Mouse (Mus musculus) CH12.LX (cell line): Measurements from ENCODE around the gene Zbed4. TPM values are rescaled to one million over a fixed set of nuclear protein-coding genes. Genes with fewer than 3 reads are reported as not detected.
"Not testable (repeated sequence)": the region's sequence is repeated elsewhere in the genome, so short reads cannot be mapped to it uniquely, and the experiment has no call there.

Experiments
- DNase-seq: peaks from one replicate; pipeline ENCODE4 v3.0.0-alpha.2; 2013; ENCODE audit errors: extremely low read depth
- H3K27ac ChIP-seq: 2 replicates; pipeline ENCODE4 v1.5.1; 2012; ENCODE audit warnings: low read depth, mild to moderate bottlenecking, control low read depth, moderate library complexity; ENCODE audit not compliant: insufficient read depth
- H3K27me3 ChIP-seq: replicated peaks from 2 replicates; pipeline ENCODE3; 2012; ENCODE audit warnings: inconsistent platforms
- H3K36me3 ChIP-seq, 2 experiments: replicated peaks in 1 of 2; 2 replicates each; pipeline versions ENCODE3 to v1.6.1; 2012; ENCODE audit warnings: inconsistent platforms in 1 of 2, low read length in 1 of 2, mild to moderate bottlenecking in 1 of 2, mixed read lengths in 1 of 2, moderate library complexity in 1 of 2; ENCODE audit not compliant: control insufficient read depth in 1 of 2, insufficient read depth in 1 of 2
- H3K4me1 ChIP-seq, 2 experiments: 2 replicates each; pipeline ENCODE4 v1.6.1; 2012; ENCODE audit warnings: inconsistent platforms in 1 of 2, moderate library complexity in 1 of 2; ENCODE audit not compliant: insufficient read depth in 2 of 2, control insufficient read depth in 1 of 2
- H3K4me2 ChIP-seq: 2 replicates; pipeline ENCODE4 v1.6.1; 2012; ENCODE audit warnings: low read depth, mild to moderate bottlenecking, control low read depth; ENCODE audit not compliant: poor library complexity, insufficient read depth, severe bottlenecking
- H3K4me3 ChIP-seq, 3 experiments: fragments of 150-350 bp in 1 of 3; sonication (generic) in 1 of 3; replicated peaks in 1 of 3; 2 replicates each; pipeline versions ENCODE3 to v1.5.1; 2011 to 2012; ENCODE audit warnings: low read depth in 2 of 3, low read length in 2 of 3, mild to moderate bottlenecking in 2 of 3, moderate library complexity in 2 of 3, control low read depth in 1 of 3, improper control_type of control experiment in 1 of 3, inconsistent platforms in 1 of 3, mixed read lengths in 1 of 3; ENCODE audit not compliant: poor library complexity in 1 of 3
- H3K79me2 ChIP-seq: replicated peaks from 2 replicates; pipeline ENCODE4 v1.6.1; 2012; ENCODE audit warnings: mild to moderate bottlenecking, moderate library complexity; ENCODE audit not compliant: control insufficient read depth, poor library complexity, insufficient read depth, severe bottlenecking; ENCODE audit errors: extremely low read depth
- H3K9ac ChIP-seq: 2 replicates; pipeline ENCODE4 v1.6.1; 2012; ENCODE audit warnings: low read depth, mild to moderate bottlenecking, control low read depth, moderate library complexity; ENCODE audit not compliant: insufficient read depth
- H3K9me3 ChIP-seq: replicated peaks from 2 replicates; pipeline ENCODE3; 2012; ENCODE audit warnings: low read length, inconsistent platforms, mixed read lengths
- BHLHE40 ChIP-seq: IDR thresholded peaks from 2 replicates; pipeline ENCODE4 v1.6.1; 2011; ENCODE audit warnings: mild to moderate bottlenecking, low read depth, low read length, improper control_type of control experiment
- CTCF ChIP-seq, 2 experiments: IDR thresholded peaks in 1 of 2; conservative IDR thresholded peaks in 1 of 2; 2 replicates each; pipeline ENCODE4 v1.5.1; 2011 to 2012; ENCODE audit warnings: low read depth in 2 of 2, low read length in 2 of 2, improper control_type of control experiment in 1 of 2, inconsistent platforms in 1 of 2, mild to moderate bottlenecking in 1 of 2, moderate library complexity in 1 of 2
- E2F4 ChIP-seq: IDR thresholded peaks from 2 replicates; pipeline ENCODE4 v1.6.1; 2011; ENCODE audit warnings: low read depth, low read length, improper control_type of control experiment; ENCODE audit not compliant: insufficient replicate concordance
- ETS1 ChIP-seq: conservative IDR thresholded peaks from 2 replicates; pipeline ENCODE4 v1.6.1; 2012; ENCODE audit warnings: low read depth, mild to moderate bottlenecking, inconsistent platforms, low read length, improper control_type of control experiment, moderate library complexity
- GABPA ChIP-seq: IDR thresholded peaks from 2 replicates; pipeline ENCODE4 v1.6.1; 2012; ENCODE audit warnings: low read depth, low read length, improper control_type of control experiment, inconsistent platforms; ENCODE audit not compliant: insufficient replicate concordance
- IRF4 ChIP-seq: IDR thresholded peaks from 2 replicates; pipeline ENCODE4 v1.6.1; 2014; ENCODE audit warnings: low read depth, mild to moderate bottlenecking, inconsistent platforms, low read length, improper control_type of control experiment
- JUN ChIP-seq: IDR thresholded peaks from 2 replicates; pipeline ENCODE4 v1.6.1; 2011; ENCODE audit warnings: low read depth, mild to moderate bottlenecking, low read length, improper control_type of control experiment, moderate library complexity; ENCODE audit not compliant: insufficient read depth
- JUND ChIP-seq: conservative IDR thresholded peaks from 2 replicates; pipeline ENCODE4 v1.6.1; 2011; ENCODE audit warnings: low read depth, low read length, improper control_type of control experiment
- MAFK ChIP-seq: IDR thresholded peaks from 2 replicates; pipeline ENCODE4 v1.6.1; 2011; ENCODE audit warnings: low read length, improper control_type of control experiment; ENCODE audit not compliant: insufficient replicate concordance
- MAZ ChIP-seq: IDR thresholded peaks from 2 replicates; pipeline ENCODE4 v1.6.1; 2012; ENCODE audit warnings: low read depth, mild to moderate bottlenecking, inconsistent platforms, low read length, improper control_type of control experiment, moderate library complexity
- NELFE ChIP-seq: IDR thresholded peaks from 2 replicates; pipeline ENCODE4 v1.6.1; 2011; ENCODE audit warnings: low read depth, low read length, improper control_type of control experiment
- NRF1 ChIP-seq: IDR thresholded peaks from 2 replicates; pipeline ENCODE4 v1.6.1; 2014; ENCODE audit warnings: low read depth, mild to moderate bottlenecking, inconsistent platforms, low read length, improper control_type of control experiment, moderate library complexity
- POLR2A ChIP-seq: IDR thresholded peaks from 2 replicates; pipeline ENCODE4 v1.6.1; 2011; ENCODE audit warnings: low read depth, mild to moderate bottlenecking, improper control_type of control experiment, low read length
- RAD21 ChIP-seq: IDR thresholded peaks from 2 replicates; pipeline ENCODE4 v1.6.1; 2011; ENCODE audit warnings: low read depth, mild to moderate bottlenecking, low read length, improper control_type of control experiment, moderate library complexity
- RCOR1 ChIP-seq: conservative IDR thresholded peaks from 2 replicates; pipeline ENCODE4 v1.6.1; 2012; ENCODE audit warnings: low read depth, mild to moderate bottlenecking, inconsistent platforms, low read length, improper control_type of control experiment
- TBP ChIP-seq: conservative IDR thresholded peaks from 2 replicates; pipeline ENCODE4 v1.6.1; 2011; ENCODE audit warnings: low read depth, low read length, improper control_type of control experiment
- UBTF ChIP-seq: IDR thresholded peaks from 2 replicates; pipeline ENCODE4 v1.6.1; 2012; ENCODE audit warnings: low read depth, mild to moderate bottlenecking, inconsistent platforms, low read length, improper control_type of control experiment, moderate library complexity
- ZKSCAN1 ChIP-seq: IDR thresholded peaks from 2 replicates; pipeline ENCODE4 v1.6.1; 2012; ENCODE audit warnings: low read depth, inconsistent platforms, low read length, improper control_type of control experiment, borderline replicate concordance
- ZNF384 ChIP-seq: IDR thresholded peaks from 2 replicates; pipeline ENCODE4 v1.6.1; 2012; ENCODE audit warnings: low read depth, low read length, improper control_type of control experiment, inconsistent platforms
- dilution Hi-C: fragments of 300-500 bp; cut with MboI; formaldehyde crosslinking; loops from 2 replicates; pipeline ENCODE4 v1.14.3; 2020; ENCODE audit warnings: low sequenced_read_pairs; ENCODE audit not compliant: extremely low pct_unique_long_range_greater_than_20kb, extremely low pct_ligation_motif_present
- in situ Hi-C: fragments of 300-500 bp; cut with MboI; formaldehyde crosslinking; loops from 3 replicates; pipeline ENCODE4 v1.14.3; 2019; ENCODE audit warnings: low sequenced_read_pairs, low pct_ligation_motif_present, low pct_unique_long_range_greater_than_20kb, mixed read lengths
- polyA plus RNA-seq: library from polyadenylated mRNA; unstranded; fragments of >175 nt; gene quantifications from 2 replicates; pipeline ENCODE4 v1.2.1, GENCODE M21; 2012; ENCODE audit warnings: low read depth; ENCODE audit not compliant: insufficient read length
- total RNA-seq, 2 experiments: library from RNA; depleted of rRNA; stranded (reverse); fragments of 300-350 nt in 1 of 2; fragments of >200 nt in 1 of 2; gene quantifications; 2 replicates each; pipeline ENCODE4 v1.2.3; 2012 to 2014

Gene Zbed4
- total and polyA plus RNA-seq, 3 experiments, result 11.0 to 16.7 (median 13.8) TPM

- in situ Hi-C loops (no loop called here), dilution Hi-C loops (no loop called here)
- H3K27me3 ChIP-seq, result no peaks in the 10 kb centered on the region
- H3K4me3 ChIP-seq, result no peak overlapping the region
- TF ChIP-seq BHLHE40 (no peak), TBP (no peak), MAZ (no peak), ZKSCAN1 (no peak), CTCF (conservative IDR thresholded peaks at IDR 0.05 in 1 of 2, IDR thresholded peaks at IDR 0.05 in 1 of 2; ENCODE audit: low read depth in 2 of 2, low read length in 2 of 2) (no peak), ETS1 (no peak), POLR2A (no peak), NRF1 (no peak), E2F4 (no peak), RCOR1 (no peak), JUND (no peak), IRF4 (no peak), ZNF384 (no peak), JUN (no peak), NELFE (no peak), MAFK (no peak), GABPA (no peak), UBTF (no peak), RAD21 (no peak)
- no peaks in the 10 kb centered on the region for H3K4me1 ChIP-seq
- no peak overlapping the region for H3K27ac ChIP-seq
- no peak for DNase-seq
- H3K36me3 ChIP-seq, result no peaks in the 10 kb centered on the region
- no peaks in the 10 kb centered on the region for H3K79me2 ChIP-seq
- H3K4me2 ChIP-seq, result no peak overlapping the region
- no peaks in the 10 kb centered on the region for H3K9me3 ChIP-seq
- no peak overlapping the region for H3K9ac ChIP-seq
Observed at GRCm38 (mm10) chr15:88792140-88792850, 40.8 kb downstream of the Zbed4 start.

- in situ Hi-C loops, DNase-seq, dilution Hi-C loops, H3K27ac ChIP-seq, H3K36me3 ChIP-seq, H3K27me3 ChIP-seq, H3K4me1 ChIP-seq, H3K4me3 ChIP-seq, H3K79me2 ChIP-seq, H3K9ac ChIP-seq, H3K9me3 ChIP-seq, H3K4me2 ChIP-seq: not testable (repeated sequence)
Observed at GRCm38 (mm10) chr15:88794729-88795128, 43.3 kb downstream of the Zbed4 start.
